Mouse (Mus musculus): ENCODE measurements around the gene Ctdsp1.

Gene Ctdsp1

GRCm38 (mm10) chr1:74397268-74397918 lies 6.1 kb downstream of the Ctdsp1 start:
- peak; percentile 92 for DNase-seq (ENCODE audit: low read depth, low spot score)

GRCm38 (mm10) chr1:74397919-74398451 lies 6.7 kb downstream of the Ctdsp1 start:
- DNase-seq (ENCODE audit: low read depth, low spot score) = no peak

- DNase-seq (ENCODE audit: low read depth, low spot score) = no peak
Measured at GRCm38 (mm10) chr1:74400531-74400930, 9.2 kb downstream of the Ctdsp1 start.

- DNase-seq (ENCODE audit: low read depth, low spot score) = no peak
Measured at GRCm38 (mm10) chr1:74401015-74401702, 9.8 kb downstream of the Ctdsp1 start.

- no peak for DNase-seq (ENCODE audit: low read depth, low spot score)
Measured at GRCm38 (mm10) chr1:74404206-74404605, 12.9 kb downstream of the Ctdsp1 start.

- DNase-seq (ENCODE audit: low read depth, low spot score) = no peak
Measured at GRCm38 (mm10) chr1:74408589-74409504, 17.5 kb downstream of the Ctdsp1 start, which contains the start of gene Vil1. Vil1 (plus strand) TSS chr1:74409376.

- DNase-seq (ENCODE audit: low read depth, low spot score) = no peak
Measured at GRCm38 (mm10) chr1:74411753-74412325, 20.5 kb downstream of the Ctdsp1 start.

- DNase-seq (ENCODE audit: low read depth, low spot score) = no peak
Measured at GRCm38 (mm10) chr1:74412711-74413110, 21.4 kb downstream of the Ctdsp1 start.

GRCm38 (mm10) chr1:74415143-74415542 lies 23.8 kb downstream of the Ctdsp1 start:
- DNase-seq (ENCODE audit: low read depth, low spot score) = no peak

- no peak for DNase-seq (ENCODE audit: low read depth, low spot score)
Measured at GRCm38 (mm10) chr1:74418747-74419439, 27.6 kb downstream of the Ctdsp1 start.

- no peak for DNase-seq (ENCODE audit: low read depth, low spot score)
Measured at GRCm38 (mm10) chr1:74419440-74419794, 28.1 kb downstream of the Ctdsp1 start.

- no peak for DNase-seq (ENCODE audit: low read depth, low spot score)
Measured at GRCm38 (mm10) chr1:74423147-74423546, 31.8 kb downstream of the Ctdsp1 start.

GRCm38 (mm10) chr1:74425845-74426244 lies 34.5 kb downstream of the Ctdsp1 start:
- no peak for DNase-seq (ENCODE audit: low read depth, low spot score)

GRCm38 (mm10) chr1:74433220-74433619 lies 41.9 kb downstream of the Ctdsp1 start:
- DNase-seq (ENCODE audit: low read depth, low spot score) = no peak

GRCm38 (mm10) chr1:74434596-74434995 lies 43.3 kb downstream of the Ctdsp1 start:
- DNase-seq (ENCODE audit: low read depth, low spot score) = no peak

GRCm38 (mm10) chr1:74435563-74435962 lies 44.3 kb downstream of the Ctdsp1 start:
- no peak for DNase-seq (ENCODE audit: low read depth, low spot score)

- DNase-seq (ENCODE audit: low read depth, low spot score) = peak; percentile 74
Measured at GRCm38 (mm10) chr1:74437702-74438427, 46.6 kb downstream of the Ctdsp1 start.

GRCm38 (mm10) chr1:74439166-74439876 lies 48.0 kb downstream of the Ctdsp1 start:
- no peak for DNase-seq (ENCODE audit: low read depth, low spot score)

GRCm38 (mm10) chr1:74444538-74444937 lies 53.2 kb downstream of the Ctdsp1 start:
- DNase-seq (ENCODE audit: low read depth, low spot score) = no peak
